Mouse (Mus musculus): ENCODE data around the gene Dctn2.

- no peak for TF ChIP-seq POLR2AphosphoS2 (IDR thresholded peaks at IDR 0.05; ENCODE audit: low read length)
- TF ChIP-seq POLR2A (IDR thresholded peaks at IDR 0.05; ENCODE audit: control insufficient read depth in 1 of 2, insufficient read depth in 1 of 2, low read depth in 1 of 2, low read length in 2 of 2, poor library complexity in 1 of 2), result no peak
- no peak for TF ChIP-seq RCOR1 (IDR thresholded peaks at IDR 0.05; ENCODE audit: low read depth, low read length)
- TF ChIP-seq TCF12 (IDR thresholded peaks at IDR 0.05; ENCODE audit: low read depth, low read length), result no peak
- TF ChIP-seq BHLHE40 (IDR thresholded peaks at IDR 0.05; ENCODE audit: borderline replicate concordance, low read depth, low read length), result no peak
These were observed 55.5 kb downstream of the Dctn2 start, which contains the start of gene Arhgap9 for GRCm38 (mm10) chr10:127321621-127322020.

All from MEL (cell line).